Mouse (Mus musculus) frontal cortex, adult 2 months (tissue): ENCODE results near the gene Adgre5. TPM values are rescaled to one million over a fixed set of nuclear protein-coding genes. Genes with fewer than 3 reads are reported as not detected.

ENCODE experiments used
- DNase-seq, 2 experiments: peaks; one replicate each; pipeline ENCODE4 v3.0.0; 2022; ENCODE audit warnings: low spot score in 1 of 2; ENCODE audit errors: extremely low spot score in 1 of 2
- polyA plus RNA-seq: library from polyadenylated mRNA; depleted of rRNA; stranded (reverse); fragments of >200 nt; gene quantifications from 2 replicates; pipeline ENCODE4 v1.2.3, GENCODE M21; 2012; rRNA removed

The Adgre5 gene
- polyA plus RNA-seq, 1 experiment: 23.0 TPM

GRCm38 (mm10) chr8:83695351-83696106 lies 45.6 kb downstream of the Adgre5 start:
- DNase-seq: no peak

- no peak for DNase-seq
Measured at GRCm38 (mm10) chr8:83694369-83695160, 46.6 kb downstream of the Adgre5 start.

GRCm38 (mm10) chr8:83693609-83694236 lies 47.4 kb downstream of the Adgre5 start:
- no peak for DNase-seq

GRCm38 (mm10) chr8:83689264-83689663 lies 51.9 kb downstream of the Adgre5 start:
- DNase-seq: no peak

- DNase-seq: no peak
Measured at GRCm38 (mm10) chr8:83684517-83684916, 56.6 kb downstream of the Adgre5 start.

- no peak for DNase-seq
Measured at GRCm38 (mm10) chr8:83681099-83681498, 60.0 kb downstream of the Adgre5 start.

GRCm38 (mm10) chr8:83680603-83681002 lies 60.5 kb downstream of the Adgre5 start:
- no peak for DNase-seq

- peak; percentile 74 to 79 for DNase-seq
Measured at GRCm38 (mm10) chr8:83679866-83680265, 61.3 kb downstream of the Adgre5 start.

- peak in 1 of 2 experiments; percentile 82 for DNase-seq
Measured at GRCm38 (mm10) chr8:83674497-83674896, 66.6 kb downstream of the Adgre5 start.

Other genes with a start within 250 kb of the Adgre5 start
- gene Olfr370, start 205.5 kb downstream of the Adgre5 start, polyA plus RNA-seq: not detected in 2 replicates
- 324 and 374 TPM in 2 replicates for gene Ndufb7, start 174.7 kb downstream of the Adgre5 start, polyA plus RNA-seq
- gene Tecr, start 133.4 kb downstream of the Adgre5 start, polyA plus RNA-seq: 779 and 879 TPM in 2 replicates
- gene Dnajb1, start 133.1 kb downstream of the Adgre5 start, polyA plus RNA-seq: 37.9 TPM in 2 replicates
- gene Gipc1, start 88.6 kb downstream of the Adgre5 start, polyA plus RNA-seq: 86.3 and 90.2 TPM in 2 replicates
- gene Ptger1, start 74.6 kb downstream of the Adgre5 start, polyA plus RNA-seq: 2.2 TPM in 2 replicates
- 51.9 and 61.9 TPM in 2 replicates for gene Pkn1, start 42.1 kb downstream of the Adgre5 start, polyA plus RNA-seq
- gene Ddx39, start 26.1 kb downstream of the Adgre5 start, polyA plus RNA-seq: 27.2 and 30.6 TPM in 2 replicates
- gene Adgrl1, start 158.8 kb upstream of the Adgre5 start, polyA plus RNA-seq: 199 and 247 TPM in 2 replicates
- 0.63 and 0.68 TPM in 2 replicates for gene Gm10644, start 213.9 kb upstream of the Adgre5 start, polyA plus RNA-seq
- gene Asf1b, start 214.2 kb upstream of the Adgre5 start, polyA plus RNA-seq: 1.2 and 1.6 TPM in 2 replicates
- gene Prkaca, start 231.7 kb upstream of the Adgre5 start, polyA plus RNA-seq: 161 and 176 TPM in 2 replicates